23 mouse cellular contexts compared by ENCODE assay signal in the genomic region with DNA sequence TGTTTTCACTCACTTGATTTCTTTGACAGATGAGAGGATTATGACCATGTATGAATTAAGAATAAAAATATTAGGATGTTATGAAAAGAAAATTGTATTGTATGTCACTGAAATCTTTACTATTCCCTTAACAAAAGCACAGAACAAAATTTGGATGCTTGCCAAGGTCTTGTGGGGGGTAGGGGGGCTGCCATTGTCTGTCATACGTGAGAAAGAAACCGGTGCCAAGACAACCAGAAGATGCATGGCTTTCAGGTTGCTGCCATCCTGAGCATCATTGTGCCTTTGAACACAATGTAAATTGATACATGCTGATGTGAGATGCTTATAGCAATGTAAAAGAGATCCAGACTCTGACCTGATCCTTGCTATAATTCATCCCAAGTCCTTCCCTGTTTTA.
DNase-seq lines count a peak whose midpoint lies in the region; ATAC-seq and TF ChIP-seq lines count a peak whose summit lies in the region.
"Had no signal": no experiment of that assay in that cellular context is flagged by ENCODE, and none has a peak within 500 bp of the region (broad histone marks: within the 10 kb centered on the region; RNA-seq: fewer than 3 reads in every experiment).

No protein-coding gene starts in this region.

- H3K4me1 ChIP-seq in hindbrain, postnatal 0 days (ENCODE audit: insufficient read depth, low read length), result no peaks in the 10 kb centered on the region
- H3K4me1 ChIP-seq in hindbrain, embryonic 16.5 days (ENCODE audit: control insufficient read depth, insufficient read depth, low read depth, low read length), result no peaks in the 10 kb centered on the region
- no peaks in the 10 kb centered on the region for H3K4me1 ChIP-seq in heart, embryonic 11.5 days (ENCODE audit: control insufficient read depth, insufficient read depth, low read length)
- H3K4me1 ChIP-seq: embryonic facial prominence, embryonic 12.5 days; heart, embryonic 10.5 days; kidney, embryonic 15.5 days; limb, embryonic 10.5 days had no signal

- peak; percentile 28 for DNase-seq in cerebellum, adult 11-12 months
- DNase-seq in hindbrain, postnatal 0 days (ENCODE audit: low spot score), result peak; percentile 43
- DNase-seq in Muller cell, postnatal 12 days (ENCODE audit: inconsistent ontology term), result peak; percentile 2
- DNase-seq in cerebellum, adult 9-11 months, result peak; percentile 20
- DNase-seq: adrenal gland, postnatal 10 days; kidney, adult 11 months; kidney, postnatal 36 days; liver; right cerebral cortex, postnatal 14 days; thymus, adult 2 months; thymus, postnatal 4 days had no signal

- no peak for TF ChIP-seq CTCF in hindbrain, postnatal 0 days (IDR thresholded peaks at IDR 0.05; ENCODE audit: low read depth)

- H3K4me2 ChIP-seq in hindbrain, postnatal 0 days (ENCODE audit: low read depth, low read length), result no peak overlapping the region
- no peak overlapping the region for H3K4me2 ChIP-seq in hindbrain, embryonic 16.5 days (ENCODE audit: low read length)
- H3K4me2 ChIP-seq in heart, embryonic 11.5 days, result no peak overlapping the region
- H3K4me2 ChIP-seq: embryonic facial prominence, embryonic 12.5 days; kidney, embryonic 15.5 days had no signal

- H3K27me3 ChIP-seq in hindbrain, postnatal 0 days (ENCODE audit: insufficient read depth, low read length), result no peaks in the 10 kb centered on the region
- H3K27me3 ChIP-seq in hindbrain, embryonic 16.5 days (replicated peaks; ENCODE audit: control insufficient read depth, insufficient read depth, low read length), result no peaks in the 10 kb centered on the region
- H3K27me3 ChIP-seq in heart, embryonic 11.5 days (ENCODE audit: control insufficient read depth, insufficient read depth, low read length), result no peaks in the 10 kb centered on the region
- H3K27me3 ChIP-seq: embryonic facial prominence, embryonic 12.5 days; kidney, embryonic 15.5 days had no signal

- H3K36me3 ChIP-seq in hindbrain, postnatal 0 days (ENCODE audit: insufficient read depth, low read length), result no peaks in the 10 kb centered on the region
- no peaks in the 10 kb centered on the region for H3K36me3 ChIP-seq in hindbrain, embryonic 16.5 days (ENCODE audit: control insufficient read depth, insufficient read depth, low read length)
- H3K36me3 ChIP-seq in heart, embryonic 11.5 days (ENCODE audit: control insufficient read depth, insufficient read depth, low read length), result no peaks in the 10 kb centered on the region
- H3K36me3 ChIP-seq: embryonic facial prominence, embryonic 12.5 days; heart, embryonic 10.5 days; kidney, embryonic 15.5 days; limb, embryonic 10.5 days had no signal

- no peaks in the 10 kb centered on the region for H3K9me3 ChIP-seq in hindbrain, postnatal 0 days (ENCODE audit: low read length)
- H3K9me3 ChIP-seq in hindbrain, embryonic 16.5 days (ENCODE audit: control insufficient read depth, low read length), result no peaks in the 10 kb centered on the region
- no peaks in the 10 kb centered on the region for H3K9me3 ChIP-seq in heart, embryonic 11.5 days (replicated peaks; ENCODE audit: control insufficient read depth, low read length)
- H3K9me3 ChIP-seq: embryonic facial prominence, embryonic 12.5 days; heart, embryonic 10.5 days; kidney, embryonic 15.5 days; limb, embryonic 10.5 days had no signal

- H3K9ac ChIP-seq in hindbrain, postnatal 0 days (replicated peaks; ENCODE audit: low read length), result no peak overlapping the region
- no peak overlapping the region for H3K9ac ChIP-seq in hindbrain, embryonic 16.5 days (ENCODE audit: low read depth, low read length)
- no peak overlapping the region for H3K9ac ChIP-seq in heart, embryonic 11.5 days (ENCODE audit: low read depth, low read length)
- H3K9ac ChIP-seq: embryonic facial prominence, embryonic 12.5 days; kidney, embryonic 15.5 days had no signal

- no peak for ATAC-seq in cerebellum, adult (ENCODE audit: insufficient number of reproducible peaks, low FRiP score, low TSS enrichment)
- no peak for ATAC-seq in hindbrain, postnatal 0 days
- ATAC-seq in hindbrain, embryonic 16.5 days, result no peak
- ATAC-seq in erythroblast, adult 5-6 weeks (replicated peaks; ENCODE audit: low FRiP score, poor library complexity, severe bottlenecking), result no peak
- ATAC-seq in heart, embryonic 11.5 days (replicated peaks; ENCODE audit: insufficient number of reproducible peaks, low FRiP score, low TSS enrichment), result no peak

- peak overlapping the region; percentile 11; the same call in 1 of the 2 replicates for H3K27ac ChIP-seq in hindbrain, postnatal 0 days
- no peak overlapping the region for H3K27ac ChIP-seq in hindbrain, embryonic 16.5 days (ENCODE audit: low read depth, low read length)
- no peak overlapping the region for H3K27ac ChIP-seq in heart, embryonic 11.5 days (ENCODE audit: low read depth, low read length)
- H3K27ac ChIP-seq: embryonic facial prominence, embryonic 12.5 days; heart, embryonic 10.5 days; kidney, embryonic 15.5 days; left cerebral cortex, adult 2 months; limb, embryonic 10.5 days; macrophage; stomach, postnatal 0 days had no signal

- 32% methylated on average over 2 of the region's 2 CpGs for WGBS in hindbrain, postnatal 0 days
- 24% methylated on average over 2 of the region's 2 CpGs for WGBS in hindbrain, embryonic 16.5 days
- 65% methylated on average over 2 of the region's 2 CpGs for WGBS in heart, embryonic 11.5 days (ENCODE audit: insufficient replicate concordance)

- H3K4me3 ChIP-seq in hindbrain, postnatal 0 days (ENCODE audit: low read length), result no peak overlapping the region
- H3K4me3 ChIP-seq in hindbrain, embryonic 16.5 days (ENCODE audit: low read length), result no peak overlapping the region
- H3K4me3 ChIP-seq in heart, embryonic 11.5 days (ENCODE audit: low read depth, low read length), result no peak overlapping the region
- H3K4me3 ChIP-seq: embryonic facial prominence, embryonic 12.5 days; erythroblast, embryonic 14.5 days; heart, embryonic 10.5 days; kidney, embryonic 15.5 days; left cerebral cortex, adult 2 months; limb, embryonic 10.5 days had no signal
